Mouse (Mus musculus): ENCODE data around the gene Scgb1c1.
"Not testable (repeated sequence)": the region's sequence is repeated elsewhere in the genome, so short reads cannot be mapped to it uniquely, and the experiment has no call there.

The Scgb1c1 gene

DNA sequence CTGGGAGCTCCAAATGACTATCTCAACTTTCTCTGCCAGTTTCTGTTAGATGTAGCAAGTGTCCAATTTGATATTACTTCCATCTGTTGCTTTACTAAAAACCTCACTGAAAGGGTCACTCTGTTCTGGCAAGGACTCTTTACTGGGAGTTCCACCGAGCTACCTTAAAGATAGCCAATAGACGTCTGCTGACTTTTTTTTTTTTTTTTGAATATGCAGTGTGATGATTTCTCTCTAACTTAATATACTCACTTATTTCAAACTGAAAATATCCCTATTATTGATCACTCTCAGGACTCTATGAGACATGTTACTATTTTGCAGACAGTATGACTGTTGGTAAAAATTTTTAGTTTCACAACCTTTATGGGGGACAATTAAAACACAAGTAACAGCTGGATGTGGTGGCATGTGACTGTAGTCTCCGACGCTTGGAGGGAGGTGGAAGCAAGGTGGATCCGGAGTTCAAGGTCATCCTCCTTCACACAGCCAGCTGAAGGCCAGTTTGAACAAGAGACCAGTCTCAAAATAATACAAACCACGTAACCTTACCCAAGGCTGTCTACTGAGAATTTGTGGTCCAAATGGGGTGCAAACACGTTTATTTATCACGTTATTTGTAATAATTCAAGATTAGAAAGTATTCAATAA, 35.6 kb downstream of the Scgb1c1 start:
- no peak for DNase-seq (ENCODE audit: low read depth)

DNA sequence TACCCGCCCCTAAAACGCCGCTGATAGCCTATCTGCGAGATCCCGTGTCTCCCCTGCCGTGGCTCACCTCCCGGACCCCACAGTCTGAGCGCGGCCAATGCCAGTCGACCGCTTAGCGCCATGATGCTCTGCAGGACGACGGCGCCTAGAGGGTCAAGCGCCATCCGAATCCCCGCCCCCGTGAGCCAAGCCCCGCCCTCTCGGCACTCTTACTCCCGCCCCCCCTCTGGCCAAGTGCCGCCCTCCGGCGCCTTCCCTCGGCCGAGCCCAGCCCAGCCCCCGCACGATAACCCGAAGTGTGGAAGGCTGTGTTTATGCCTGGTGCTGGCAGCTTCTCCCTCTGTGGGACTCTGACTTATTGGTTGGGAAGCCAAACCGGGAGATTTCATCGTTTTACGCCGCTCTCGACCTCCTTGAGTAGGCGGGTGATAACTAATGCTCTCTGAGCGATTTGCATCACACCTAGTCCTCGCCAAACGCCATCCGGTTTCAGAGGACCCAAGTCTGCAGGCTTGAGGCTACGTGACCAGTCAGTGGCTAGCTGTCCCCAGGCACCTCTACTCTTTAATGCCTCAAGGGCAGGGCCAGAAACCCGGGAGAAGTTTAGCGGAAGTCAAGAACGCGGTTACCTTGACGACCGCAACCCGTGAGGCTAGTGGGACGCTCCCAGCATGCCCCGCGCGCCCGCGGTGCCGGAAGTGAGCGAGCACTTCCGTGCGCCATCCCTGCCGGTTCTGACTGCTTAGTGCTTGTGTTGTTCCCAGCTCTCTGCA, 36.5 kb downstream of the Scgb1c1 start, which contains the start of the genes Psmd13 and Sirt3:
Gene Psmd13 (plus strand): TSS at position 273 of the 773 bp plus-strand sequence.
Gene Sirt3 (minus strand): TSS at position 614 of the 773 bp plus-strand sequence.
- peak; percentile 78 for DNase-seq (ENCODE audit: low read depth)

- DNase-seq (ENCODE audit: low read depth), result no peak
Measured at GRCm38 (mm10) chr7:140882469-140882803, 37.1 kb downstream of the Scgb1c1 start.

GRCm38 (mm10) chr7:140890636-140891035, 45.3 kb downstream of the Scgb1c1 start:
- not testable (repeated sequence) for DNase-seq (ENCODE audit: low read depth)

- no peak for DNase-seq (ENCODE audit: low read depth)
Measured at GRCm38 (mm10) chr7:140894031-140894430, 48.7 kb downstream of the Scgb1c1 start.

DNA sequence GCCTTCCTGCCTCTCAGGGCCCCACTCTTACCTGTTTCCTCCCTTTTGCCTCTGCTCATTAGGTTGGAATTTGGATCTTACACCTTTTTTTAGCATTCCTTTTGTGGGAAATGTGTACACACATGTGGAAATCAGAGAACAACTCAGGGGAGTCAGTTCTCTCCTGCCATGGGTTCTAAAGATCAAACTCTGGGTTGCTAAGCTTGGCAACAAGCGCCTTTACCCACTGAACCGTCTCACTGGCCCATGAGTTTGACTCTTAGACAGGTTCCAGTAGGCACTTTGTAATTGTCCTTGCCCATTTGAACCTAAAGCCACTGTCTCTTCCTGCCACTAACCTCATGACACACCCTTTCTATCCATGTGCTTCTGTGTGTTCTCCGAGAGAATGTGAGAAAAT, 49.3 kb downstream of the Scgb1c1 start:
- no peak for DNase-seq (ENCODE audit: low read depth)

All from fibroblast of lung, adult 2 months (primary cell).